Mouse (Mus musculus): ENCODE results near the gene Tmem270. TPM values are rescaled to one million over a fixed set of nuclear protein-coding genes. Genes with fewer than 3 reads are reported as not detected.
"Not testable (repeated sequence)": the region's sequence is repeated elsewhere in the genome, so short reads cannot be mapped to it uniquely, and the experiment has no call there.

Gene Tmem270
- polyA plus RNA-seq, 1 experiment = not detected

DNA sequence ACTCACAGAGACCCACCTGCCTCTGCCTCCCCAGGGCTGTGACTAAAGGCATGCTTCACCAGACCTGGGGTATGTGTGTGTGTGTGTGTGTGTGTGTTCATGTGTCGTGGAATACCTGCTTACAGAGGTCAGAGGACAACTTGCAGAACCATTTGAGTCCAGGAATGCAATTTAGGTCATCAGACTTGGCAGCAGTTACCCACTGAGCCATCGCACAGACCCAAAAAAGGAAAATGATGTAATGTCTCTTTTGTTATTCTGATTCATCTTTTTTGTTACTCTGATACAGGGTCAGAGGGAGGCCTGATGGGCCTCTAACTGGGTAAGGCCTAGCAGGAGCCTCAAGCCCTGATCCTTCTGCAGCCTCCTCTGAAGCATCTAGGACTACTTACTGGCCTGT lies 36.2 kb upstream of the Tmem270 start:
- H3K4me3 ChIP-seq = no peak overlapping the region
- no peak overlapping the region for H3K4me2 ChIP-seq (ENCODE audit: low read depth)
- no peak overlapping the region for H3ac ChIP-seq (ENCODE audit: control insufficient read depth, insufficient read length)
- no peaks in the 10 kb centered on the region for H3K36me3 ChIP-seq (ENCODE audit: control insufficient read depth, insufficient read depth)
- TF ChIP-seq SRF (IDR thresholded peaks at IDR 0.05; ENCODE audit: control insufficient read depth, insufficient read length, low read depth) = peak; percentile 19
- TF ChIP-seq MAX (IDR thresholded peaks at IDR 0.05; ENCODE audit: low read depth) = no peak
- H3K27me3 ChIP-seq (ENCODE audit: control insufficient read depth, insufficient read depth, insufficient read length) = no peaks in the 10 kb centered on the region
- H3K79me2 ChIP-seq (ENCODE audit: control insufficient read depth, insufficient read depth) = no peaks in the 10 kb centered on the region

DNA sequence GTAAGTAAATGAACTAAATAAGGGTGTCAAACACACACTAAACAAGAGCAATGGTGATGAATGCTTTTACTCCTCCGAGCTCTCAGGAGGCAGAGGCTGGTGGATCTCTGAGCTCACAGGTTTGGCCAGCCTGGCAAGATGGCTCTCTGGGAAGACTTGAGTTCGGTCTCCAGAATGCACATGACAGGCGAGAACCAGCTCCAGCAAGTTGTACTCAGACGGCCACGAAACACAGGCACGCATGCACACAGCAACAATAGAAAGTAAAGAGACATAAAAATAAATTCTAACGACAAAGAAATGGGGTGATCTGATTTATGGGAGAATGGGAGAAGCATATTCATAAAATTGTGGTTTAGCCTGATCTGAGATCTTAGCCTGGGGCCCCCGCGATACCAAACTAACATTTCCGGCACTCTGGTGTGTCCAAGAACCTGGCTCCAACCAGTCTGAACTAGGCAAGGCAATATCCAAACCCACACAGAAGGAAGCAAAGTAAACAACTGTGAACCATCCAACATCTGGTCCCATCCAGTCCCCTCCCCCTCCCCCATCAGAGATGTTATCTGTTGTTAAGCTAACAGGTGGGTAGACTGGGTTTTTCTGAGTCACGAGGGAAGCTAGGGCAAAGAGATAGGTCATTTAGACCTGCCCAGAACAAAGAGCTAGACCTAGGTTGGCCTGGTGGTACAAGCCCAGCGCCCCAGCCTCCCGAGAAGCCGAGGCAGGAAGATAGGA lies 35.1 kb upstream of the Tmem270 start:
- TF ChIP-seq MYOD1 (IDR thresholded peaks at IDR 0.05; ENCODE audit: control insufficient read depth in 1 of 3, insufficient read length in 2 of 3, low read depth in 2 of 3) = peak in 2 of 3 experiments; percentile 15 to 19
- no peak for TF ChIP-seq SRF (IDR thresholded peaks at IDR 0.05; ENCODE audit: control insufficient read depth, insufficient read length, low read depth)
- Histone ChIP-seq H3K4me3 (no peak overlapping the region), H3K27me3 (ENCODE audit: control insufficient read depth, insufficient read depth, insufficient read length) (no peaks in the 10 kb centered on the region), H3ac (ENCODE audit: control insufficient read depth, insufficient read length) (no peak overlapping the region), H3K4me2 (ENCODE audit: low read depth) (no peak overlapping the region), H3K36me3 (ENCODE audit: control insufficient read depth, insufficient read depth) (no peaks in the 10 kb centered on the region), H3K79me2 (ENCODE audit: control insufficient read depth, insufficient read depth) (no peaks in the 10 kb centered on the region)

DNA sequence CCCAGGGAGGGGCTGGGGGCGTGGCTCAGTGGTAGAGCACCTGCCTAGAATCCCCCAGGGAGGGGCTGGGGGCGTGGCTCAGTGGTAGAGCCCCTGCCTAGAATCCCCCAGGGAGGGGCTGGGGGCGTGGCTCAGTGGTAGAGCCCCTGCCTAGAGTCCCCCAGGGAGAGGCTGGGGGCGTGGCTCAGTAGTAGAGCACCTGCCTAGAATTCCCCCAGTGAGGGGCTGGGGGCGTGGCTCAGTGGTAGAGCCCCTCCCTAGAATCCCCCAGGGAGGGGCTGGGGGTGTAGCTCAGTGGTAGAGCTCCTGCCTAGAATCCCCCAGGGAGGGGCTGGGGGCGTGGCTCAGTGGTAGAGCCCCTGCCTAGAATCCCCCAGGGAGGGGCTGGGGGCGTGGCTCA lies 33.0 kb upstream of the Tmem270 start:
- H3K4me3 ChIP-seq; H3K4me2 ChIP-seq (ENCODE audit: low read depth): not testable (repeated sequence)

DNA sequence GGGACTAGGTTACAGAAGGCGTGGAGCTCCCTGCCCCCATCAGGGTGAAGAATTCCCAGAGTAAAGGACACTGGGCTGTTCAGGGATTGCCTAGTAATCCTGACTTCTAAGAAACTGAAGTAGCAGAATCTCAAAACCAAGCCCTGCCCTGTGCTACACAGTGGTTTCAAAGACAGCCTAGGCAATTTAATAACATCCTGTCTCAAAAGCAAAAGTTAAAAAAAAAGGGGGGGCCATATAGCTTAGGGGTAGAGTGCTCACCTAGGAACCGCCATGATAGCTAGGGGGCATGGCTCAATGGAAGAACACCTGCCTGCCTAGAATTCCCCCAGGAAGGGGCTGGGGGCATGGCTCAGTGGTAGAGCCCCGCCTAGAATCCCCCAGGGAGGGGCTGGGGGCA lies 32.5 kb upstream of the Tmem270 start:
- no peaks in the 10 kb centered on the region for H3K79me2 ChIP-seq (ENCODE audit: control insufficient read depth, insufficient read depth)
- H3K36me3 ChIP-seq (ENCODE audit: control insufficient read depth, insufficient read depth) = no peaks in the 10 kb centered on the region
- H3K4me2 ChIP-seq (ENCODE audit: low read depth) = no peak overlapping the region
- no peak for TF ChIP-seq MAX (IDR thresholded peaks at IDR 0.05; ENCODE audit: low read depth)
- TF ChIP-seq SRF (IDR thresholded peaks at IDR 0.05; ENCODE audit: control insufficient read depth, insufficient read length, low read depth) = no peak
- TF ChIP-seq REST (IDR thresholded peaks at IDR 0.05; ENCODE audit: insufficient read depth, insufficient read length) = no peak
- TF ChIP-seq TCF3 (IDR thresholded peaks at IDR 0.05; ENCODE audit: insufficient read length, low read depth) = no peak
- TF ChIP-seq CEBPB (IDR thresholded peaks at IDR 0.05; ENCODE audit: insufficient read depth, poor library complexity, severe bottlenecking) = no peak
- no peak for TF ChIP-seq E2F4 (IDR thresholded peaks at IDR 0.05; ENCODE audit: insufficient read depth)
- no peak for TF ChIP-seq USF1 (IDR thresholded peaks at IDR 0.05; ENCODE audit: low read depth)
- TF ChIP-seq TCF12 (IDR thresholded peaks at IDR 0.05; ENCODE audit: insufficient read depth, poor library complexity, severe bottlenecking) = no peak
- no peak for TF ChIP-seq POLR2A (IDR thresholded peaks at IDR 0.05; ENCODE audit: insufficient read length, low read depth)
- TF ChIP-seq POLR2AphosphoS2 (IDR thresholded peaks at IDR 0.05; ENCODE audit: insufficient read length, low read depth) = no peak
- TF ChIP-seq MYOG (IDR thresholded peaks at IDR 0.05; ENCODE audit: control insufficient read depth in 1 of 3, insufficient read depth in 1 of 3, insufficient read length in 2 of 3, low read depth in 2 of 3) = no peak
- no peak for TF ChIP-seq MYOD1 (IDR thresholded peaks at IDR 0.05; ENCODE audit: control insufficient read depth in 1 of 3, insufficient read length in 2 of 3, low read depth in 2 of 3)
- no peaks in the 10 kb centered on the region for H3K27me3 ChIP-seq (ENCODE audit: control insufficient read depth, insufficient read depth, insufficient read length)
- H3ac ChIP-seq (ENCODE audit: control insufficient read depth, insufficient read length) = no peak overlapping the region
- no peak overlapping the region for H3K4me3 ChIP-seq

More for the DNA sequence above, 33.0 kb upstream of the Tmem270 start:
- H3K79me2 ChIP-seq (ENCODE audit: control insufficient read depth, insufficient read depth); H3K36me3 ChIP-seq (ENCODE audit: control insufficient read depth, insufficient read depth); H3K27me3 ChIP-seq (ENCODE audit: control insufficient read depth, insufficient read depth, insufficient read length); H3ac ChIP-seq (ENCODE audit: control insufficient read depth, insufficient read length): not testable (repeated sequence)

DNA sequence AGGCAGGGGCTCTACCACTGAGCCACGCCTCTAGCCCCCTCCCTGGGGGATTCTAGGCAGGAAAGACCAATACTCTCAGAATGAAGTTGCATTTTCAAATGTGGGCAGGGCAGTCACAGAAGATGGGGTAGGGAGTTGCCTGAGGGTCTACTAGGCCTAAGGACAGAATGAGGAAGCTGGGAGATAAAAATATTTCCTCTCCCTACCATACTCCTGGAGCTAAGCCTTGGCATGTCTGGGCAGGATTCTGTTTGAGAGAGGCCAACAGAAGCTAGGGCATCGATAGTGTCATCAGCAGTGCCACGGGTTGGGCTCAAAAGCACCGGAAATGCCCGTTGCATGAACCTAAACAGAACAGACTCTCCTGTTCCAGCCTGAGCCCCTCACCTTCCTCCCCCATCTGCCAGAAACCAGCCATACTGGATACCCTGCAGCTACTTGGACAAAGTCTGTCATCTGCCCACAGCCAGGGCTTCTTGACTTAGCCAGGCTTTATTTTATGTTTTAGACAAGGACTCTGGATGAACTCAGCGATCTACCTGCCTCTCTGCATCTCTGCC lies 30.2 kb upstream of the Tmem270 start:
- Histone ChIP-seq H3K4me2 (ENCODE audit: low read depth) (no peak overlapping the region), H3K27me3 (ENCODE audit: control insufficient read depth, insufficient read depth, insufficient read length) (no peaks in the 10 kb centered on the region), H3K4me3 (no peak overlapping the region), H3K79me2 (ENCODE audit: control insufficient read depth, insufficient read depth) (no peaks in the 10 kb centered on the region), H3K36me3 (ENCODE audit: control insufficient read depth, insufficient read depth) (no peaks in the 10 kb centered on the region), H3ac (ENCODE audit: control insufficient read depth, insufficient read length) (no peak overlapping the region)
- TF ChIP-seq MYOD1 (IDR thresholded peaks at IDR 0.05; ENCODE audit: control insufficient read depth in 1 of 3, insufficient read length in 2 of 3, low read depth in 2 of 3) = no peak
- TF ChIP-seq REST (IDR thresholded peaks at IDR 0.05; ENCODE audit: insufficient read depth, insufficient read length) = no peak
- TF ChIP-seq MAX (IDR thresholded peaks at IDR 0.05; ENCODE audit: low read depth) = no peak
- no peak for TF ChIP-seq USF1 (IDR thresholded peaks at IDR 0.05; ENCODE audit: low read depth)
- no peak for TF ChIP-seq CEBPB (IDR thresholded peaks at IDR 0.05; ENCODE audit: insufficient read depth, poor library complexity, severe bottlenecking)

DNA sequence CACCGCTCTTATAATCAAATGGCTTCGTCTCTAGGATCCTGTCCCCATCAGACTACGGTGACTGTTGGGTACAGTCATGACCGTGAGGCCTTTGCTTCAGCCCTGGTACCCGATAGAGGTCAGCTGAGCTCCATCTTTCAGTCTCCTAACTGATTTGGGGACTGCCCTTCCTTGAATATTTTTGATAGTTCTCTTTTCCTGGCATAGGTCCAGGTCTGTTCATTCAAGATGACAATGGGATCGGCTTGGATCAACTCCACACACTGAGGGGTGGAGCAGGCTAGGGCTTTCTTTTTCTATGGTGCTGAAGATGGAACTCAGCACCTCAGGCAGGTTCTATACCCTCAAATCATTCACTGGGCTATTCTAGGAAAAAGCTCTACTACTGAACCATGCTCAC lies 29.5 kb upstream of the Tmem270 start:
- H3K4me2 ChIP-seq (ENCODE audit: low read depth) = no peak overlapping the region
- H3K36me3 ChIP-seq (ENCODE audit: control insufficient read depth, insufficient read depth) = no peaks in the 10 kb centered on the region
- H3K4me3 ChIP-seq = no peak overlapping the region
- H3K27me3 ChIP-seq (ENCODE audit: control insufficient read depth, insufficient read depth, insufficient read length) = no peaks in the 10 kb centered on the region
- H3ac ChIP-seq (ENCODE audit: control insufficient read depth, insufficient read length) = no peak overlapping the region
- TF ChIP-seq POLR2A (IDR thresholded peaks at IDR 0.05; ENCODE audit: insufficient read length, low read depth) (no peak), USF1 (IDR thresholded peaks at IDR 0.05; ENCODE audit: low read depth) (no peak), E2F4 (IDR thresholded peaks at IDR 0.05; ENCODE audit: insufficient read depth) (no peak), MYOG (IDR thresholded peaks at IDR 0.05; ENCODE audit: control insufficient read depth in 1 of 3, insufficient read depth in 1 of 3, insufficient read length in 2 of 3, low read depth in 2 of 3) (no peak), REST (IDR thresholded peaks at IDR 0.05; ENCODE audit: insufficient read depth, insufficient read length) (no peak), MYOD1 (IDR thresholded peaks at IDR 0.05; ENCODE audit: control insufficient read depth in 1 of 3, insufficient read length in 2 of 3, low read depth in 2 of 3) (no peak), MAX (IDR thresholded peaks at IDR 0.05; ENCODE audit: low read depth) (no peak), POLR2AphosphoS2 (IDR thresholded peaks at IDR 0.05; ENCODE audit: insufficient read length, low read depth) (no peak), SRF (IDR thresholded peaks at IDR 0.05; ENCODE audit: control insufficient read depth, insufficient read length, low read depth) (no peak), TCF3 (IDR thresholded peaks at IDR 0.05; ENCODE audit: insufficient read length, low read depth) (no peak), CEBPB (IDR thresholded peaks at IDR 0.05; ENCODE audit: insufficient read depth, poor library complexity, severe bottlenecking) (no peak)
- no peaks in the 10 kb centered on the region for H3K79me2 ChIP-seq (ENCODE audit: control insufficient read depth, insufficient read depth)
